Mouse (Mus musculus): Measurements from ENCODE around the gene Usp29.

Usp29 gene

GRCm38 (mm10) chr7:6730241-6730640 lies at the start of gene Usp29, which contains the start of gene Peg3:
Gene Usp29 (plus strand): TSS chr7:6730578.
Gene Peg3 (minus strand): TSS chr7:6730431.
- in situ Hi-C loops (cut with MboI; ENCODE audit: low pct_unique_long_range_greater_than_20kb in 1 of 2, low sequenced_read_pairs in 2 of 2, unreplicated experiment in 1 of 2) = loop anchor here in 1 of 2 experiments (10.0 kb wide), 1 partner anchor 65 kb away; no protein-coding TSS in a partner anchor

- in situ Hi-C loops (cut with MboI; ENCODE audit: low pct_unique_long_range_greater_than_20kb in 1 of 2, low sequenced_read_pairs in 2 of 2, unreplicated experiment in 1 of 2) = loop anchor here (25.0 kb wide), 3 partner anchors 98 to 602 kb away; partner anchors contain the start of genes Gm45844 (in 1 of the 2) and Olfr1344 (in 1 of the 2)
Measured at GRCm38 (mm10) chr7:6685511-6685910, 44.9 kb upstream of the Usp29 start.

- in situ Hi-C loops (cut with MboI; ENCODE audit: low pct_unique_long_range_greater_than_20kb in 1 of 2, low sequenced_read_pairs in 2 of 2, unreplicated experiment in 1 of 2) = loop anchor here (25.0 kb wide), 3 partner anchors 109 to 591 kb away; partner anchors contain the start of genes Gm45844 (in 1 of the 2) and Olfr1344 (in 1 of the 2)
Measured at GRCm38 (mm10) chr7:6696241-6697045, 33.9 kb upstream of the Usp29 start, which contains the start of gene Zim1. Gene Zim1 (minus strand): TSS chr7:6696450.

GRCm38 (mm10) chr7:6699230-6699629 lies 31.1 kb upstream of the Usp29 start:
- in situ Hi-C loops (cut with MboI; ENCODE audit: low pct_unique_long_range_greater_than_20kb in 1 of 2, low sequenced_read_pairs in 2 of 2, unreplicated experiment in 1 of 2) = loop anchor here (25.0 kb wide), 3 partner anchors 112 to 588 kb away; partner anchors contain the start of genes Gm45844 (in 1 of the 2) and Olfr1344 (in 1 of the 2)

GRCm38 (mm10) chr7:6707416-6708015 lies 22.9 kb upstream of the Usp29 start:
- in situ Hi-C loops (cut with MboI; ENCODE audit: low pct_unique_long_range_greater_than_20kb in 1 of 2, low sequenced_read_pairs in 2 of 2, unreplicated experiment in 1 of 2) = loop anchor here (5.0 to 25.0 kb wide), 3 partner anchors 50 to 580 kb away; partner anchors contain the start of gene Gm45844 (in 1 of the 2)

GRCm38 (mm10) chr7:6708451-6709180 lies 21.8 kb upstream of the Usp29 start:
- in situ Hi-C loops (cut with MboI; ENCODE audit: low pct_unique_long_range_greater_than_20kb in 1 of 2, low sequenced_read_pairs in 2 of 2, unreplicated experiment in 1 of 2) = loop anchor here (5.0 to 25.0 kb wide), 3 partner anchors 51 to 579 kb away; partner anchors contain the start of gene Gm45844 (in 1 of the 2)

- in situ Hi-C loops (cut with MboI; ENCODE audit: low pct_unique_long_range_greater_than_20kb in 1 of 2, low sequenced_read_pairs in 2 of 2, unreplicated experiment in 1 of 2) = loop anchor here (5.0 to 25.0 kb wide), 3 partner anchors 52 to 578 kb away; partner anchors contain the start of gene Gm45844 (in 1 of the 2)
Measured at GRCm38 (mm10) chr7:6709396-6709795, 21.0 kb upstream of the Usp29 start.

GRCm38 (mm10) chr7:6727351-6728121 lies 2.8 kb upstream of the Usp29 start:
- in situ Hi-C loops (cut with MboI; ENCODE audit: low pct_unique_long_range_greater_than_20kb in 1 of 2, low sequenced_read_pairs in 2 of 2, unreplicated experiment in 1 of 2) = loop anchor here in 1 of 2 experiments (10.0 kb wide), 1 partner anchor 207 kb away; no protein-coding TSS in a partner anchor

- in situ Hi-C loops (cut with MboI; ENCODE audit: low pct_unique_long_range_greater_than_20kb in 1 of 2, low sequenced_read_pairs in 2 of 2, unreplicated experiment in 1 of 2) = loop anchor here in 1 of 2 experiments (10.0 kb wide), 1 partner anchor 206 kb away; no protein-coding TSS in a partner anchor
Measured at GRCm38 (mm10) chr7:6728263-6728931, 2.0 kb upstream of the Usp29 start.

GRCm38 (mm10) chr7:6729061-6729817 lies 1.1 kb upstream of the Usp29 start:
- in situ Hi-C loops (cut with MboI; ENCODE audit: low pct_unique_long_range_greater_than_20kb in 1 of 2, low sequenced_read_pairs in 2 of 2, unreplicated experiment in 1 of 2) = loop anchor here in 1 of 2 experiments (10.0 kb wide), 1 partner anchor 206 kb away; no protein-coding TSS in a partner anchor

GRCm38 (mm10) chr7:6730801-6731200 lies 423 bp downstream of the Usp29 start:
- in situ Hi-C loops (cut with MboI; ENCODE audit: low pct_unique_long_range_greater_than_20kb in 1 of 2, low sequenced_read_pairs in 2 of 2, unreplicated experiment in 1 of 2) = loop anchor here in 1 of 2 experiments (10.0 kb wide), 1 partner anchor 64 kb away; no protein-coding TSS in a partner anchor

GRCm38 (mm10) chr7:6731373-6731772 lies 995 bp downstream of the Usp29 start:
- in situ Hi-C loops (cut with MboI; ENCODE audit: low pct_unique_long_range_greater_than_20kb in 1 of 2, low sequenced_read_pairs in 2 of 2, unreplicated experiment in 1 of 2) = loop anchor here in 1 of 2 experiments (10.0 kb wide), 1 partner anchor 63 kb away; no protein-coding TSS in a partner anchor

- in situ Hi-C loops (cut with MboI; ENCODE audit: low pct_unique_long_range_greater_than_20kb in 1 of 2, low sequenced_read_pairs in 2 of 2, unreplicated experiment in 1 of 2) = loop anchor here in 1 of 2 experiments (10.0 kb wide), 1 partner anchor 63 kb away; no protein-coding TSS in a partner anchor
Measured at GRCm38 (mm10) chr7:6731930-6732329, 1.6 kb downstream of the Usp29 start.

- in situ Hi-C loops (cut with MboI; ENCODE audit: low pct_unique_long_range_greater_than_20kb in 1 of 2, low sequenced_read_pairs in 2 of 2, unreplicated experiment in 1 of 2) = loop anchor here in 1 of 2 experiments (10.0 kb wide), 1 partner anchor 59 kb away; no protein-coding TSS in a partner anchor
Measured at GRCm38 (mm10) chr7:6736060-6736459, 5.7 kb downstream of the Usp29 start.

- in situ Hi-C loops (cut with MboI; ENCODE audit: low pct_unique_long_range_greater_than_20kb in 1 of 2, low sequenced_read_pairs in 2 of 2, unreplicated experiment in 1 of 2) = no loop called here
Measured at GRCm38 (mm10) chr7:6744281-6744904, 14.0 kb downstream of the Usp29 start.
